Mouse (Mus musculus): ENCODE data around the gene Gm2000. TPM values are rescaled to one million over a fixed set of nuclear protein-coding genes. Genes with fewer than 3 reads are reported as not detected.
"Not testable (repeated sequence)": the region's sequence is repeated elsewhere in the genome, so short reads cannot be mapped to it uniquely, and the experiment has no call there.

Gene Gm2000
- 571 and 676 TPM in 2 replicates for total RNA-seq (2021)
- long read RNA-seq, transcript Gm2000-201 (1 exons, 445 nt) = major isoform, 30 of 30 reads
- long read RNA-seq, partial matches to known transcripts = 0 of 30 reads
- long read RNA-seq, other reads (novel, unspliced or antisense) = 0 of 30 reads

GRCm38 (mm10) chr1:156365740-156366139 lies at the start of gene Gm2000:
Gm2000 (plus strand) TSS chr1:156366040.
- no peak for DNase-seq

- DNase-seq = no peak
These were observed 42.7 kb upstream of the Gm2000 start for GRCm38 (mm10) chr1:156323126-156323525.

- DNase-seq = no peak
These were observed 25.0 kb upstream of the Gm2000 start for GRCm38 (mm10) chr1:156340847-156341246.

- no peak for DNase-seq
These were observed 21.4 kb upstream of the Gm2000 start for GRCm38 (mm10) chr1:156344433-156344832.

- no peak for DNase-seq
These were observed 20.2 kb upstream of the Gm2000 start for GRCm38 (mm10) chr1:156345633-156346032.

- DNase-seq = no peak
These were observed 16.8 kb upstream of the Gm2000 start for GRCm38 (mm10) chr1:156349031-156349430.

- DNase-seq = no peak
These were observed 15.4 kb upstream of the Gm2000 start for GRCm38 (mm10) chr1:156350441-156350840.

- no peak for DNase-seq
These were observed 13.4 kb upstream of the Gm2000 start for GRCm38 (mm10) chr1:156352466-156352865.

GRCm38 (mm10) chr1:156381217-156381616 lies 15.4 kb downstream of the Gm2000 start:
- DNase-seq = no peak

GRCm38 (mm10) chr1:156386232-156386631 lies 20.4 kb downstream of the Gm2000 start:
- no peak for DNase-seq

- DNase-seq = no peak
These were observed 21.0 kb downstream of the Gm2000 start for GRCm38 (mm10) chr1:156386880-156387279.

GRCm38 (mm10) chr1:156393148-156393547 lies 27.3 kb downstream of the Gm2000 start:
- no peak for DNase-seq

GRCm38 (mm10) chr1:156400159-156400558 lies 34.3 kb downstream of the Gm2000 start:
- DNase-seq = not testable (repeated sequence)

- no peak for DNase-seq
These were observed 36.7 kb downstream of the Gm2000 start for GRCm38 (mm10) chr1:156402491-156402890.

GRCm38 (mm10) chr1:156403251-156403650 lies 37.4 kb downstream of the Gm2000 start:
- no peak for DNase-seq

- DNase-seq = no peak
These were observed 42.2 kb downstream of the Gm2000 start for GRCm38 (mm10) chr1:156408004-156408403.

GRCm38 (mm10) chr1:156408521-156408920 lies 42.7 kb downstream of the Gm2000 start:
- DNase-seq = no peak

Other genes with a start within 250 kb of the Gm2000 start
- gene Fam163a, start 161.0 kb upstream of the Gm2000 start, total RNA-seq (2021) = 7.6 and 14.1 TPM in 2 replicates
- not detected in 2 replicates for gene Tdrd5, start 62.4 kb upstream of the Gm2000 start, total RNA-seq (2021)
- not detected in 2 replicates for gene Nphs2, start 55.3 kb upstream of the Gm2000 start, total RNA-seq (2021)
- gene Axdnd1, start 55.1 kb downstream of the Gm2000 start, total RNA-seq (2021) = 2.9 and 5.6 TPM in 2 replicates
- 728 and 1,057 TPM in 2 replicates for gene Soat1, start 108.3 kb downstream of the Gm2000 start, total RNA-seq (2021)
- gene Gm10031, start 158.0 kb downstream of the Gm2000 start, total RNA-seq (2021) = 36.1 and 38.0 TPM in 2 replicates
- gene Abl2, start 192.7 kb downstream of the Gm2000 start, total RNA-seq (2021) = 22.3 and 24.1 TPM in 2 replicates